12 mouse cellular contexts compared by ENCODE assay signal in genomic region chr13:85430040-85430439, GRCm38 (mm10).
A peak's percentile ranks its signal among the peaks of the same experiment; 100 is the strongest.
DNase-seq lines count a peak whose midpoint lies in the region; ATAC-seq and TF ChIP-seq lines count a peak whose summit lies in the region.
"Had no signal": no experiment of that assay in that cellular context is flagged by ENCODE, and none has a peak within 500 bp of the region (broad histone marks: within the 10 kb centered on the region; RNA-seq: fewer than 3 reads in every experiment).

No protein-coding gene starts in this region.

- no peaks in the 10 kb centered on the region for H3K27me3 ChIP-seq in forebrain, postnatal 0 days (ENCODE audit: insufficient read depth, low read length)
- H3K27me3 ChIP-seq: embryonic facial prominence, embryonic 15.5 days; limb, embryonic 15.5 days had no signal

- no peak overlapping the region for H3K27ac ChIP-seq in forebrain, postnatal 0 days (ENCODE audit: low read depth, low read length)
- H3K27ac ChIP-seq: embryonic facial prominence, embryonic 15.5 days; limb, embryonic 15.5 days had no signal

- H3K36me3 ChIP-seq in forebrain, postnatal 0 days (ENCODE audit: insufficient read depth): no peaks in the 10 kb centered on the region
- H3K36me3 ChIP-seq: embryonic facial prominence, embryonic 15.5 days; limb, embryonic 15.5 days had no signal

- peak; percentile 78 to 85 for ATAC-seq in hematopoietic stem cell, adult 5-6 weeks (replicated peaks in 1 of 2; ENCODE audit: insufficient read depth in 1 of 2, low FRiP score in 2 of 2, low TSS enrichment in 1 of 2, low read depth in 1 of 2, poor library complexity in 2 of 2, severe bottlenecking in 2 of 2)
- no peak for ATAC-seq in forebrain, postnatal 0 days

- peak; percentile 22 for DNase-seq in gastrocnemius, adult 18-20 months (ENCODE audit: low spot score)
- DNase-seq in gastrocnemius, postnatal 4 days (ENCODE audit: low spot score in 2 of 2): no peak
- peak; percentile 64 for DNase-seq in 3134 (ENCODE audit: extremely low read depth, insufficient read length, low spot score)
- peak; percentile 77 for DNase-seq in T-cell, adult 2 months (ENCODE audit: low spot score)
- DNase-seq in forebrain, postnatal 0 days: no peak
- no peak for DNase-seq in ovary, postnatal 36 days (ENCODE audit: low spot score)
- DNase-seq in left cerebral cortex, postnatal 36 days (ENCODE audit: low spot score in 2 of 2): no peak
- DNase-seq: kidney, postnatal 10 days had no signal

- no peaks in the 10 kb centered on the region for H3K4me1 ChIP-seq in forebrain, postnatal 0 days (ENCODE audit: insufficient read depth)
- H3K4me1 ChIP-seq: embryonic facial prominence, embryonic 15.5 days; limb, embryonic 15.5 days had no signal

- intact Hi-C loops in left cerebral cortex, postnatal 36 days (cut with DNase I): no loop called here

- WGBS in forebrain, postnatal 0 days: 76% methylated on average over 3 of the region's 3 CpGs

- no peak overlapping the region for H3K4me2 ChIP-seq in forebrain, postnatal 0 days (ENCODE audit: low read depth)
- H3K4me2 ChIP-seq: embryonic facial prominence, embryonic 15.5 days; limb, embryonic 15.5 days; midbrain, embryonic 11.5 days had no signal

- no peak for TF ChIP-seq CTCF in forebrain, postnatal 0 days (IDR thresholded peaks at IDR 0.05; ENCODE audit: low read depth)

- no peak overlapping the region for H3K9ac ChIP-seq in forebrain, postnatal 0 days
- H3K9ac ChIP-seq: embryonic facial prominence, embryonic 15.5 days; limb, embryonic 15.5 days had no signal

- H3K4me3 ChIP-seq in forebrain, postnatal 0 days (ENCODE audit: low read depth, low read length): no peak overlapping the region
- H3K4me3 ChIP-seq: embryonic facial prominence, embryonic 15.5 days; limb, embryonic 15.5 days had no signal

- no peaks in the 10 kb centered on the region for H3K9me3 ChIP-seq in forebrain, postnatal 0 days (ENCODE audit: low read length)
- H3K9me3 ChIP-seq: embryonic facial prominence, embryonic 15.5 days; limb, embryonic 15.5 days had no signal

Comparison
In these comparisons a context has a peak if more than half of its experiments do, and no peak if none do; other contexts are left out.
1. DNase-seq: peak in gastrocnemius, adult 18-20 months (single experiment), 3134 (single experiment) and T-cell, adult 2 months (single experiment); none in gastrocnemius, postnatal 4 days (0 of 2), forebrain, postnatal 0 days (single experiment), ovary, postnatal 36 days (single experiment) and left cerebral cortex, postnatal 36 days (0 of 2).